Mouse (Mus musculus): Measurements from ENCODE around the gene Slc25a54. TPM values are rescaled to one million over a fixed set of nuclear protein-coding genes. Genes with fewer than 3 reads are reported as not detected.

The Slc25a54 gene
- total and polyA plus RNA-seq, 2 experiments: not detected

DNA sequence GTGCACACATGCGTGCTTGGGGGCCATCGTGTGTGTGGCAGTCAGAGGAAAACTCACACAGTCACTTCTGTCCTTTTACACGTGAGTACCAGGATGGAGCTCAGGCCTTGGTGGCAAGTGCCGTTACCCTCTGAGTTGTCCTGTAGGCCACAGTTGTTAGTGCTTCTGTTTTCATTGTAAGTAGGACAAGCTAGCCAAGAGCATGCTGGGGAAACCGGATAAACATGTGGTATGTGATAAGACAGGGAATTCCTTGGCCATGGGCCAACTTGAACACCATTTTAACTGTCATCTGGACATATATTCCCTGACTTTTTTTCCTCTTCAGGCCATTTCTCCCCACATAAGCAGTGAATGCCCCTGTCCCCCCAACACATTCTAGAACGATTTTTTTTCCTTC, 45.3 kb downstream of the Slc25a54 start:
- Histone ChIP-seq H3K9ac (ENCODE audit: low read depth, low read length) (no peak overlapping the region), H3K27me3 (ENCODE audit: control insufficient read depth, insufficient read depth, low read length) (no peaks in the 10 kb centered on the region; the same call in 1 of the 2 replicates), H3K36me3 (ENCODE audit: control insufficient read depth, insufficient read depth, low read length) (no peaks in the 10 kb centered on the region), H3K4me3 (ENCODE audit: insufficient read depth, low read depth, low read length) (no peak overlapping the region), H3K27ac (replicated peaks; ENCODE audit: insufficient read depth, low read depth, low read length) (no peak overlapping the region), H3K79me2 (ENCODE audit: control insufficient read depth, insufficient read depth, low read length) (no peaks in the 10 kb centered on the region), H3K4me1 (ENCODE audit: control insufficient read depth, insufficient read depth, low read length) (no peaks in the 10 kb centered on the region)
- TF ChIP-seq POLR2A (IDR thresholded peaks at IDR 0.05; ENCODE audit: extremely low read depth, insufficient read depth, low read length) (no peak), CTCF (IDR thresholded peaks at IDR 0.05; ENCODE audit: low read depth, low read length) (no peak)
- WGBS: 70% methylated on average over 6 of the region's 6 CpGs
- no peak for DNase-seq (ENCODE audit: extremely low read depth, low read depth, low spot score)

DNA sequence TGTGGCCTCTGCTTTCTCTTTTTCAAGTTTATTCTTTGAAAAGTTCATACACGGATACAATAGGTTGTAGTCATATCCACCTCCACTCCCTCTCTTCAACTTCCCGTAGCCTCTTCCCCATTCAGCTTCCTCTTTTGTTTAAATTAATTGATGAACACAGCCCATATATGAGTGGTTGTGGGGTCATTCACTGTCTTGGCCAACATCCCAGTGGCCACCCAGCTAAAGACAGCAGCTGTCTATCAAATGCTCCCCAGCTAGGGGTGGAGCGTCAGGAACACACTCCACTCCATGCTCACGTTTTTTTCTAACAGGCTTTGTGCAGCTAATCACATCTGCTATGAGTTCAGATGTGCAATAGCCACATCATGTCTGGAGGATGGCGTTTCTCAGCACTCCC, 49.5 kb downstream of the Slc25a54 start:
- TF ChIP-seq POLR2A (IDR thresholded peaks at IDR 0.05; ENCODE audit: extremely low read depth, insufficient read depth, low read length): no peak
- TF ChIP-seq CTCF (IDR thresholded peaks at IDR 0.05; ENCODE audit: low read depth, low read length): no peak
- Histone ChIP-seq H3K4me3 (ENCODE audit: insufficient read depth, low read depth, low read length) (no peak overlapping the region), H3K9ac (ENCODE audit: low read depth, low read length) (no peak overlapping the region), H3K4me1 (ENCODE audit: control insufficient read depth, insufficient read depth, low read length) (no peaks in the 10 kb centered on the region), H3K36me3 (ENCODE audit: control insufficient read depth, insufficient read depth, low read length) (no peaks in the 10 kb centered on the region), H3K27me3 (ENCODE audit: control insufficient read depth, insufficient read depth, low read length) (no peaks in the 10 kb centered on the region), H3K27ac (replicated peaks; ENCODE audit: insufficient read depth, low read depth, low read length) (no peak overlapping the region), H3K79me2 (ENCODE audit: control insufficient read depth, insufficient read depth, low read length) (no peaks in the 10 kb centered on the region)
- WGBS: 63% methylated on average over 5 of the region's 5 CpGs
- peak; percentile 6 for DNase-seq (ENCODE audit: extremely low read depth, low read depth, low spot score)

DNA sequence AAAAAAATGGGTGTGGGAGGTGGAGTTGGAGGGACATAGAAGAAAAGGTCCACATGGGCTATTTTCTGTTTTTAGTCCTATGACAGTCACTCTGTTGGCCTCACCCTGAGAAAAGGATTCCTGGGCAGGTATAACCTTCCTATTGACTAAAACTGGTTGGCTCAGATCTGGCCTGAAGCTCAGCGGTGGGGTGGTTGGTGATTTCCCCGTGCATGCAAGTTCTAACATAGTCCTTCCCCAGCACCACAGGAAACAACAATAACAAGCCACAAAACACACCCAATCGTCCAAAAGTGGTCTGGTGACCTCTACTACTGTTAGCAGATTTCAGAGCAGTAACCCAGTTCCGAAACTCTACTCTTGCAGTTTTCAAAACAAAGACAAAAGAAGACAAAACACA, 52.7 kb downstream of the Slc25a54 start:
- 79% methylated on average over 4 of the region's 4 CpGs for WGBS
- H3K4me3 ChIP-seq (ENCODE audit: insufficient read depth, low read depth, low read length): no peak overlapping the region
- H3K27ac ChIP-seq (replicated peaks; ENCODE audit: insufficient read depth, low read depth, low read length): no peak overlapping the region
- no peaks in the 10 kb centered on the region for H3K79me2 ChIP-seq (ENCODE audit: control insufficient read depth, insufficient read depth, low read length)
- no peaks in the 10 kb centered on the region for H3K36me3 ChIP-seq (ENCODE audit: control insufficient read depth, insufficient read depth, low read length)
- H3K9ac ChIP-seq (ENCODE audit: low read depth, low read length): no peak overlapping the region
- no peak for DNase-seq (ENCODE audit: extremely low read depth, low read depth, low spot score)
- H3K27me3 ChIP-seq (ENCODE audit: control insufficient read depth, insufficient read depth, low read length): no peaks in the 10 kb centered on the region
- H3K4me1 ChIP-seq (ENCODE audit: control insufficient read depth, insufficient read depth, low read length): no peaks in the 10 kb centered on the region
- no peak for TF ChIP-seq CTCF (IDR thresholded peaks at IDR 0.05; ENCODE audit: low read depth, low read length)
- no peak for TF ChIP-seq POLR2A (IDR thresholded peaks at IDR 0.05; ENCODE audit: extremely low read depth, insufficient read depth, low read length)

DNA sequence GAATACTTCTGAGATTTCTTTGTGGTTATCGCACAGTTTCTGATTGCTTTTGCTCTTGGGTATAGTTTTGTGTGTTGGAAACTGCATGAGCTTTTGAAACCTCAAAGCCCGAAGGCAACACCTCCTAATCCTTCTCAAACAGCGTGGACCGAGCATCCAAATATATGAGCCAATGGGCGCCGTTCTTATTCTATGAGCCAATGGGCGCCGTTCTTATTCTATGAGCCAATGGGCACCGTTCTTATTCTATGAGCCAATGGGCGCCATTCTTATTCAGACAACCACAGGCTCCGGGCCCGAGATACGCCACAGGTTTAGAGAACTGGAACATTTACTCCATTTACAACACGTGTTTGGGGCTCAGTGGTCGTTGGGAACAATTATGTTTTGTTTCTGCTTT, 53.8 kb downstream of the Slc25a54 start:
- TF ChIP-seq CTCF (IDR thresholded peaks at IDR 0.05; ENCODE audit: low read depth, low read length) (no peak), POLR2A (IDR thresholded peaks at IDR 0.05; ENCODE audit: extremely low read depth, insufficient read depth, low read length) (no peak)
- no peak overlapping the region for H3K4me3 ChIP-seq (ENCODE audit: insufficient read depth, low read depth, low read length)
- DNase-seq (ENCODE audit: extremely low read depth, low read depth, low spot score): no peak
- no peak overlapping the region for H3K27ac ChIP-seq (replicated peaks; ENCODE audit: insufficient read depth, low read depth, low read length)
- no peaks in the 10 kb centered on the region for H3K79me2 ChIP-seq (ENCODE audit: control insufficient read depth, insufficient read depth, low read length)
- no peaks in the 10 kb centered on the region for H3K36me3 ChIP-seq (ENCODE audit: control insufficient read depth, insufficient read depth, low read length)
- H3K9ac ChIP-seq (ENCODE audit: low read depth, low read length): no peak overlapping the region
- no peaks in the 10 kb centered on the region for H3K4me1 ChIP-seq (ENCODE audit: control insufficient read depth, insufficient read depth, low read length)
- WGBS: 96% methylated on average over 15 of the region's 15 CpGs
- no peaks in the 10 kb centered on the region for H3K27me3 ChIP-seq (ENCODE audit: control insufficient read depth, insufficient read depth, low read length)

DNA sequence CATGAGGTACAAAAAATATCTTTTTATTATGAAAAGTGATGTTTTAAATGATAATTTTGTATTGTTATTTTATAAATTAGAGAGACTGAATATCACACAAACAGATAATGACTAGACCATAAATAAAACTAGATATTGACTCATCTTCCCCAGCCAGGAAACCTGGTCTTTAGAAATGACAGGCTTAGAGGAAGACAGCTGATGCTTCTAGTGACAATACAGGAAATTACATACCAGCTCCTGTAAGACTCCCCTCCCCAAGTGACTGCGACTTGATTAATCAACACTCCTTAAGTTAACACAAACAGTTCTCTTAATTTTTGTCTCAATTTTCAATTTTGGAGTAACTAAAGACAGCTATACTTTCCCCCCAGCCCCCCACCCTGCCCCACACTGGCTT, 55.1 kb downstream of the Slc25a54 start:
- Histone ChIP-seq H3K36me3 (ENCODE audit: control insufficient read depth, insufficient read depth, low read length) (no peaks in the 10 kb centered on the region), H3K4me1 (ENCODE audit: control insufficient read depth, insufficient read depth, low read length) (no peaks in the 10 kb centered on the region), H3K27ac (replicated peaks; ENCODE audit: insufficient read depth, low read depth, low read length) (no peak overlapping the region), H3K9ac (ENCODE audit: low read depth, low read length) (no peak overlapping the region), H3K4me3 (ENCODE audit: insufficient read depth, low read depth, low read length) (no peak overlapping the region), H3K27me3 (ENCODE audit: control insufficient read depth, insufficient read depth, low read length) (no peaks in the 10 kb centered on the region), H3K79me2 (ENCODE audit: control insufficient read depth, insufficient read depth, low read length) (no peaks in the 10 kb centered on the region)
- 78% methylated on average over 1 of the region's 1 CpGs for WGBS
- DNase-seq (ENCODE audit: extremely low read depth, low read depth, low spot score): no peak
- no peak for TF ChIP-seq POLR2A (IDR thresholded peaks at IDR 0.05; ENCODE audit: extremely low read depth, insufficient read depth, low read length)
- TF ChIP-seq CTCF (IDR thresholded peaks at IDR 0.05; ENCODE audit: low read depth, low read length): no peak

DNA sequence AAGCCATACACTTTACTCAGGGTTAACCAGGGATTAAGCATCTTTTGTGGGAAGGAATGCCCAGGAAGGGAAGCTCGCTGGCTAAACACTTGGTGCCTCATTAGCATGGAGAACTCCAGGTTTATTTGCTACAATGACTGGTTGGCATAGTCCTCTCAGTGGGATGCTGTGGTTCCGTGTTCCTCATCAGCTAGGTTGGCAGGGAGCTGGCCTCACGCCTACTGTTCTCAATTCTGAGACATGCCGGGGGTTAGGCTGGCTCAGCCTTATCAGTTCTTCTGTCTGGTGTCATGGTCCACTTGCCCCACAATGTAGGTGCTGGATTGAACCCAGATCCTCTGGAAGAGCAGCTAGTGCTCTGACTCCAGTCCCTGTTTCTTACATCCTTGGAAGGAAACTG, 72.3 kb downstream of the Slc25a54 start:
- no peaks in the 10 kb centered on the region for H3K36me3 ChIP-seq (ENCODE audit: control insufficient read depth, insufficient read depth, low read length)
- TF ChIP-seq POLR2A (IDR thresholded peaks at IDR 0.05; ENCODE audit: extremely low read depth, insufficient read depth, low read length) (no peak), CTCF (IDR thresholded peaks at IDR 0.05; ENCODE audit: low read depth, low read length) (no peak)
- no peak overlapping the region for H3K27ac ChIP-seq (replicated peaks; ENCODE audit: insufficient read depth, low read depth, low read length)
- H3K4me1 ChIP-seq (ENCODE audit: control insufficient read depth, insufficient read depth, low read length): no peaks in the 10 kb centered on the region
- 88% methylated on average over 4 of the region's 4 CpGs for WGBS
- H3K79me2 ChIP-seq (ENCODE audit: control insufficient read depth, insufficient read depth, low read length): no peaks in the 10 kb centered on the region
- H3K4me3 ChIP-seq (ENCODE audit: insufficient read depth, low read depth, low read length): no peak overlapping the region
- DNase-seq (ENCODE audit: extremely low read depth, low read depth, low spot score): no peak
- H3K9ac ChIP-seq (ENCODE audit: low read depth, low read length): no peak overlapping the region
- no peaks in the 10 kb centered on the region for H3K27me3 ChIP-seq (ENCODE audit: control insufficient read depth, insufficient read depth, low read length)
